Mouse (Mus musculus): ENCODE measurements at regions not wholly inside any gene's neighbourhood (a gene's known extent, or its start where the extent isn't known, plus 50 kb on each side); places are given as distances from the start of the nearest gene placed in this dataset.

GRCm38 (mm10) chr1:183611966-183612694, 194.1 kb downstream of the Hhipl2 start:
- no peak for ATAC-seq (replicated peaks; ENCODE audit: low FRiP score, low TSS enrichment, poor library complexity, severe bottlenecking)

- ATAC-seq (replicated peaks; ENCODE audit: low FRiP score, low TSS enrichment, poor library complexity, severe bottlenecking), result no peak
Observed at GRCm38 (mm10) chr1:183619451-183620059, 201.5 kb downstream of the Hhipl2 start.

- no peak for ATAC-seq (replicated peaks; ENCODE audit: low FRiP score, low TSS enrichment, poor library complexity, severe bottlenecking)
Observed at GRCm38 (mm10) chr1:183622341-183622740, 204.3 kb downstream of the Hhipl2 start.

- ATAC-seq (replicated peaks; ENCODE audit: low FRiP score, low TSS enrichment, poor library complexity, severe bottlenecking), result no peak
Observed at GRCm38 (mm10) chr1:183624266-183624665, 206.3 kb downstream of the Hhipl2 start.

- ATAC-seq (replicated peaks; ENCODE audit: low FRiP score, low TSS enrichment, poor library complexity, severe bottlenecking), result no peak
Observed at GRCm38 (mm10) chr1:183633810-183634209, 215.8 kb downstream of the Hhipl2 start.

- no peak for ATAC-seq (replicated peaks; ENCODE audit: low FRiP score, low TSS enrichment, poor library complexity, severe bottlenecking)
Observed at GRCm38 (mm10) chr1:183634836-183635235, 216.8 kb downstream of the Hhipl2 start.

- no peak for ATAC-seq (replicated peaks; ENCODE audit: low FRiP score, low TSS enrichment, poor library complexity, severe bottlenecking)
Observed at GRCm38 (mm10) chr1:183637214-183637613, 219.2 kb downstream of the Hhipl2 start.

GRCm38 (mm10) chr1:183639332-183639731, 221.3 kb downstream of the Hhipl2 start:
- no peak for ATAC-seq (replicated peaks; ENCODE audit: low FRiP score, low TSS enrichment, poor library complexity, severe bottlenecking)

- no peak for ATAC-seq (replicated peaks; ENCODE audit: low FRiP score, low TSS enrichment, poor library complexity, severe bottlenecking)
Observed at GRCm38 (mm10) chr1:183640568-183640967, 222.6 kb downstream of the Hhipl2 start.

- ATAC-seq (replicated peaks; ENCODE audit: low FRiP score, low TSS enrichment, poor library complexity, severe bottlenecking), result no peak
Observed at GRCm38 (mm10) chr1:183644001-183644400, 226.0 kb downstream of the Hhipl2 start.

GRCm38 (mm10) chr1:183653878-183654277, 235.9 kb downstream of the Hhipl2 start:
- no peak for ATAC-seq (replicated peaks; ENCODE audit: low FRiP score, low TSS enrichment, poor library complexity, severe bottlenecking)

GRCm38 (mm10) chr1:183657043-183657442, 239.0 kb downstream of the Hhipl2 start:
- ATAC-seq (replicated peaks; ENCODE audit: low FRiP score, low TSS enrichment, poor library complexity, severe bottlenecking), result peak; percentile 90

GRCm38 (mm10) chr1:183660541-183660940, 242.5 kb downstream of the Hhipl2 start:
- ATAC-seq (replicated peaks; ENCODE audit: low FRiP score, low TSS enrichment, poor library complexity, severe bottlenecking), result no peak

- no peak for ATAC-seq (replicated peaks; ENCODE audit: low FRiP score, low TSS enrichment, poor library complexity, severe bottlenecking)
Observed at GRCm38 (mm10) chr1:183662369-183663043, 244.5 kb downstream of the Hhipl2 start.

GRCm38 (mm10) chr1:183669271-183669670, 251.3 kb downstream of the Hhipl2 start:
- ATAC-seq (replicated peaks; ENCODE audit: low FRiP score, low TSS enrichment, poor library complexity, severe bottlenecking), result 0 out of 2 replicates have a peak, but pooled peaks have one; percentile 14

GRCm38 (mm10) chr1:183669674-183670073, 251.7 kb downstream of the Hhipl2 start:
- peak; percentile 70 for ATAC-seq (replicated peaks; ENCODE audit: low FRiP score, low TSS enrichment, poor library complexity, severe bottlenecking)

- no peak for ATAC-seq (replicated peaks; ENCODE audit: low FRiP score, low TSS enrichment, poor library complexity, severe bottlenecking)
Observed at GRCm38 (mm10) chr1:183670542-183670941, 252.5 kb downstream of the Hhipl2 start.

GRCm38 (mm10) chr1:183671541-183671940, 253.5 kb downstream of the Hhipl2 start:
- ATAC-seq (replicated peaks; ENCODE audit: low FRiP score, low TSS enrichment, poor library complexity, severe bottlenecking), result no peak

GRCm38 (mm10) chr1:183672521-183672920, 254.5 kb downstream of the Hhipl2 start:
- no peak for ATAC-seq (replicated peaks; ENCODE audit: low FRiP score, low TSS enrichment, poor library complexity, severe bottlenecking)

- no peak for ATAC-seq (replicated peaks; ENCODE audit: low FRiP score, low TSS enrichment, poor library complexity, severe bottlenecking)
Observed at GRCm38 (mm10) chr1:183677585-183677984, 259.6 kb downstream of the Hhipl2 start.

GRCm38 (mm10) chr1:183679949-183680348, 261.9 kb downstream of the Hhipl2 start:
- no peak for ATAC-seq (replicated peaks; ENCODE audit: low FRiP score, low TSS enrichment, poor library complexity, severe bottlenecking)

All from megakaryocyte-erythroid progenitor cell, adult 5-6 weeks (primary cell).